13 mouse cellular contexts compared by ENCODE assay signal in genomic region chr3:122434983-122435935, GRCm38 (mm10).
DNase-seq lines count a peak whose midpoint lies in the region; ATAC-seq and TF ChIP-seq lines count a peak whose summit lies in the region.
"Had no signal": no experiment of that assay in that cellular context is flagged by ENCODE, and none has a peak within 500 bp of the region (broad histone marks: within the 10 kb centered on the region; RNA-seq: fewer than 3 reads in every experiment).

No protein-coding gene starts in this region.

- no peaks in the 10 kb centered on the region for H3K9me3 ChIP-seq in forebrain, embryonic 10.5 days
- H3K9me3 ChIP-seq in forebrain, embryonic 12.5 days = no peaks in the 10 kb centered on the region
- H3K9me3 ChIP-seq in liver, embryonic 14.5 days (ENCODE audit: control insufficient read depth, low read length) = no peaks in the 10 kb centered on the region
- no peaks in the 10 kb centered on the region for H3K9me3 ChIP-seq in ES-E14 (ENCODE audit: control insufficient read depth, insufficient read depth, low read depth, low read length)
- H3K9me3 ChIP-seq: heart, embryonic 13.5 days; hindbrain, embryonic 12.5 days had no signal

- TF ChIP-seq EP300 in liver, embryonic 14.5 days (IDR thresholded peaks at IDR 0.05; ENCODE audit: low read depth) = no peak

- TF ChIP-seq CTCF in liver, embryonic 14.5 days (IDR thresholded peaks at IDR 0.05; ENCODE audit: low read depth) = peak; percentile 41
- TF ChIP-seq CTCF in brain, embryonic 14.5 days (IDR thresholded peaks at IDR 0.05; ENCODE audit: borderline replicate concordance, extremely low read depth, insufficient read depth, insufficient read length) = peak; percentile 14; the same call in 1 of the 2 replicates

- H3K36me3 ChIP-seq in forebrain, embryonic 10.5 days (replicated peaks) = peaks cover 12% of the 10 kb centered on the region
- H3K36me3 ChIP-seq in forebrain, embryonic 12.5 days (replicated peaks) = no peaks in the 10 kb centered on the region
- no peaks in the 10 kb centered on the region for H3K36me3 ChIP-seq in liver, embryonic 14.5 days (replicated peaks; ENCODE audit: control insufficient read depth, insufficient read depth, low read depth)
- H3K36me3 ChIP-seq in ES-E14 (ENCODE audit: control insufficient read depth, insufficient read depth, low read length, poor library complexity, severe bottlenecking) = peaks cover 3% of the 10 kb centered on the region; the same call in 1 of the 2 replicates
- H3K36me3 ChIP-seq: heart, embryonic 13.5 days; hindbrain, embryonic 12.5 days had no signal

- H3K27ac ChIP-seq in forebrain, embryonic 10.5 days = peak overlapping the region; percentile 53; the same call in 1 of the 2 replicates
- H3K27ac ChIP-seq in forebrain, embryonic 12.5 days = no peak overlapping the region
- H3K27ac ChIP-seq in liver, embryonic 14.5 days = no peak overlapping the region
- H3K27ac ChIP-seq in ES-E14 (ENCODE audit: insufficient read depth, low read depth, low read length, poor library complexity, severe bottlenecking) = peak overlapping the region; percentile 87
- H3K27ac ChIP-seq: heart, embryonic 13.5 days; hindbrain, embryonic 12.5 days had no signal

- peaks cover 69% of the 10 kb centered on the region for H3K4me1 ChIP-seq in forebrain, embryonic 10.5 days
- H3K4me1 ChIP-seq in forebrain, embryonic 12.5 days = peaks cover 33% of the 10 kb centered on the region
- H3K4me1 ChIP-seq in liver, embryonic 14.5 days (replicated peaks; ENCODE audit: control insufficient read depth in 2 of 2, insufficient read depth in 2 of 2, low read length in 1 of 2) = peaks cover 0 to 4% of the 10 kb centered on the region in 2 experiments; a peak in 2 of 4 replicates
- peaks cover 21 to 35% of the 10 kb centered on the region in 2 experiments for H3K4me1 ChIP-seq in ES-E14 (ENCODE audit: control insufficient read depth in 2 of 2, insufficient read depth in 2 of 2, low read length in 2 of 2, poor library complexity in 1 of 2)

- DNase-seq in forebrain, embryonic 10.5 days (ENCODE audit: extremely low spot score, low spot score) = no peak
- no peak for DNase-seq in liver, embryonic 14.5 days (ENCODE audit: low read depth in 3 of 3, low spot score in 3 of 3)
- DNase-seq in liver (no peak), ES-E14 (ENCODE audit: low read depth, low spot score) (no peak)
- no peak for DNase-seq in brain, embryonic 14.5 days (ENCODE audit: low read depth)
- DNase-seq in embryo, embryonic 9.5 days (ENCODE audit: extremely low spot score) = no peak
- DNase-seq in right cerebral cortex, postnatal 36 days (ENCODE audit: low spot score in 2 of 2) = no peak
- DNase-seq: cerebellum, adult 8-10 months; kidney, adult 18-20 months; lung, adult 2 months had no signal

- no peak overlapping the region for H3K4me3 ChIP-seq in forebrain, embryonic 10.5 days
- H3K4me3 ChIP-seq in forebrain, embryonic 12.5 days (replicated peaks) = no peak overlapping the region
- H3K4me3 ChIP-seq in liver, embryonic 14.5 days (ENCODE audit: insufficient read depth in 1 of 2, low read depth in 2 of 2, low read length in 2 of 2) = no peak overlapping the region
- H3K4me3 ChIP-seq in ES-E14 (ENCODE audit: insufficient read depth in 1 of 2, low read depth in 1 of 2, low read length in 2 of 2, poor library complexity in 1 of 2, severe bottlenecking in 1 of 2) = peak overlapping the region in 1 of 2 experiments; percentile 33; a peak in 1 of 4 replicates
- H3K4me3 ChIP-seq: heart, embryonic 13.5 days; hindbrain, embryonic 12.5 days had no signal

- in situ Hi-C loops in ES-E14 (cut with MboI; ENCODE audit: low sequenced_read_pairs in 2 of 2, unreplicated experiment in 2 of 2) = no loop called here

- TF ChIP-seq POLR2A in brain, embryonic 14.5 days (IDR thresholded peaks at IDR 0.05; ENCODE audit: borderline replicate concordance, extremely low read depth, insufficient read depth, insufficient read length, poor library complexity, severe bottlenecking) = no peak

- no peak for ATAC-seq in forebrain, embryonic 12.5 days (ENCODE audit: low FRiP score)
- ATAC-seq in liver, embryonic 14.5 days (ENCODE audit: insufficient read depth) = no peak

- no peak overlapping the region for H3K4me2 ChIP-seq in forebrain, embryonic 12.5 days
- no peak overlapping the region for H3K4me2 ChIP-seq in liver, embryonic 14.5 days (ENCODE audit: low read depth)
- H3K4me2 ChIP-seq: heart, embryonic 13.5 days; hindbrain, embryonic 12.5 days had no signal

- 79% methylated on average over 8 of the region's 8 CpGs for WGBS in forebrain, embryonic 10.5 days
- 70% methylated on average over 8 of the region's 8 CpGs for WGBS in forebrain, embryonic 12.5 days
- 62% methylated on average over 8 of the region's 8 CpGs for WGBS in liver, embryonic 14.5 days (ENCODE audit: insufficient replicate concordance)

- H3K27me3 ChIP-seq in forebrain, embryonic 10.5 days (ENCODE audit: poor library complexity, severe bottlenecking) = no peaks in the 10 kb centered on the region
- no peaks in the 10 kb centered on the region for H3K27me3 ChIP-seq in forebrain, embryonic 12.5 days
- no peaks in the 10 kb centered on the region for H3K27me3 ChIP-seq in liver, embryonic 14.5 days (ENCODE audit: control insufficient read depth, insufficient read depth, low read length)
- H3K27me3 ChIP-seq: hindbrain, embryonic 12.5 days had no signal

- H3K9ac ChIP-seq in forebrain, embryonic 12.5 days = no peak overlapping the region
- no peak overlapping the region for H3K9ac ChIP-seq in liver, embryonic 14.5 days (replicated peaks)
- no peak overlapping the region; the same call in 1 of the 2 replicates for H3K9ac ChIP-seq in ES-E14 (ENCODE audit: insufficient read depth, low read depth, low read length, poor library complexity, severe bottlenecking)
- H3K9ac ChIP-seq: heart, embryonic 13.5 days; hindbrain, embryonic 12.5 days had no signal

TF ChIP-seq in ES-E14, 5 proteins besides CTCF, POLR2A, EP300 and RAD21:
- TF ChIP-seq HCFC1 (IDR thresholded peaks at IDR 0.05; ENCODE audit: borderline replicate concordance, insufficient read depth, low read length) (no peak), MAFK (IDR thresholded peaks at IDR 0.05; ENCODE audit: insufficient read depth, low read depth, low read length) (no peak), ZNF384 (IDR thresholded peaks at IDR 0.05; ENCODE audit: low read depth, low read length) (no peak), CHD2 (IDR thresholded peaks at IDR 0.05; ENCODE audit: low read depth, low read length) (no peak), ZC3H11A (IDR thresholded peaks at IDR 0.05; ENCODE audit: borderline replicate concordance, low read depth, low read length) (no peak)

Comparison
In these comparisons a context has a peak if more than half of its experiments do, and no peak if none do; other contexts are left out.
1. H3K27ac ChIP-seq: peak in forebrain, embryonic 10.5 days (single experiment) and ES-E14 (single experiment); none in forebrain, embryonic 12.5 days (single experiment) and liver, embryonic 14.5 days (single experiment).